ENCODE assay signal across 23 mouse cellular contexts in genomic region chr16:93824799-93825198, GRCm38 (mm10). TPM values are rescaled to one million over a fixed set of nuclear protein-coding genes. Genes with fewer than 3 reads are reported as not detected.
A peak's percentile ranks its signal among the peaks of the same experiment; 100 is the strongest.
DNase-seq lines count a peak whose midpoint lies in the region; ATAC-seq and TF ChIP-seq lines count a peak whose summit lies in the region.
"Had no signal": no experiment of that assay in that cellular context is flagged by ENCODE, and none has a peak within 500 bp of the region (broad histone marks: within the 10 kb centered on the region; RNA-seq: fewer than 3 reads in every experiment).

No protein-coding gene starts in this region.

- H3K36me3 ChIP-seq in liver, embryonic 14.5 days (replicated peaks; ENCODE audit: control insufficient read depth, insufficient read depth, low read depth), result no peaks in the 10 kb centered on the region
- no peaks in the 10 kb centered on the region for H3K36me3 ChIP-seq in liver, embryonic 11.5 days (ENCODE audit: control insufficient read depth, insufficient read depth, low read length)
- H3K36me3 ChIP-seq: forebrain, embryonic 15.5 days; heart, embryonic 13.5 days; hindbrain, embryonic 15.5 days; limb, embryonic 13.5 days; lung, embryonic 15.5 days; stomach, embryonic 15.5 days had no signal

- peak; percentile 48 for TF ChIP-seq CTCF in liver, embryonic 14.5 days (IDR thresholded peaks at IDR 0.05; ENCODE audit: low read depth)

- H3K9ac ChIP-seq in liver, embryonic 14.5 days (replicated peaks), result no peak overlapping the region
- H3K9ac ChIP-seq in liver, embryonic 11.5 days (ENCODE audit: low read depth, low read length), result no peak overlapping the region
- H3K9ac ChIP-seq: forebrain, embryonic 15.5 days; heart, embryonic 13.5 days; hindbrain, embryonic 15.5 days; limb, embryonic 13.5 days; lung, embryonic 15.5 days; stomach, embryonic 15.5 days had no signal

- H3K9me3 ChIP-seq in liver, embryonic 14.5 days (ENCODE audit: control insufficient read depth, low read length), result no peaks in the 10 kb centered on the region; the same call in 1 of the 2 replicates
- no peaks in the 10 kb centered on the region for H3K9me3 ChIP-seq in liver, embryonic 11.5 days (ENCODE audit: control insufficient read depth, low read length)
- H3K9me3 ChIP-seq: forebrain, embryonic 15.5 days; lung, embryonic 15.5 days; stomach, embryonic 15.5 days had no signal

- no peak overlapping the region for H3K27ac ChIP-seq in liver, embryonic 14.5 days
- no peak overlapping the region for H3K27ac ChIP-seq in liver, embryonic 11.5 days (ENCODE audit: low read depth, low read length)
- H3K27ac ChIP-seq: forebrain, embryonic 15.5 days; heart, embryonic 13.5 days; hindbrain, embryonic 15.5 days; limb, embryonic 13.5 days; lung, embryonic 15.5 days; stomach, embryonic 15.5 days had no signal

- no peak overlapping the region for H3K4me3 ChIP-seq in liver, embryonic 14.5 days (ENCODE audit: insufficient read depth in 1 of 2, low read depth in 2 of 2, low read length in 2 of 2)
- H3K4me3 ChIP-seq in liver, embryonic 11.5 days (ENCODE audit: low read depth, low read length), result no peak overlapping the region
- H3K4me3 ChIP-seq: forebrain, embryonic 15.5 days; heart, embryonic 13.5 days; hindbrain, embryonic 15.5 days; limb, embryonic 13.5 days; lung, embryonic 15.5 days; megakaryocyte, embryonic 14.5 days; myocyte; stomach, embryonic 15.5 days had no signal

- TF ChIP-seq EP300 in liver, embryonic 14.5 days (IDR thresholded peaks at IDR 0.05; ENCODE audit: low read depth), result no peak

- peaks cover 3% of the 10 kb centered on the region in 2 experiments; a peak in 3 of 4 replicates for H3K4me1 ChIP-seq in liver, embryonic 14.5 days (replicated peaks; ENCODE audit: control insufficient read depth in 2 of 2, insufficient read depth in 2 of 2, low read length in 1 of 2)
- no peaks in the 10 kb centered on the region; the same call in 1 of the 2 replicates for H3K4me1 ChIP-seq in liver, embryonic 11.5 days (replicated peaks; ENCODE audit: control insufficient read depth, insufficient read depth, low read length)
- H3K4me1 ChIP-seq: forebrain, embryonic 15.5 days; heart, embryonic 13.5 days; hindbrain, embryonic 15.5 days; limb, embryonic 13.5 days; lung, embryonic 15.5 days; megakaryocyte, embryonic 14.5 days; stomach, embryonic 15.5 days had no signal

- H3K27me3 ChIP-seq in liver, embryonic 14.5 days (ENCODE audit: control insufficient read depth, insufficient read depth, low read length), result no peaks in the 10 kb centered on the region
- no peaks in the 10 kb centered on the region for H3K27me3 ChIP-seq in liver, embryonic 11.5 days (replicated peaks; ENCODE audit: control insufficient read depth, insufficient read depth, low read length)
- H3K27me3 ChIP-seq: forebrain, embryonic 15.5 days; heart, embryonic 13.5 days; hindbrain, embryonic 15.5 days; limb, embryonic 13.5 days; lung, embryonic 15.5 days; megakaryocyte, embryonic 14.5 days; stomach, embryonic 15.5 days had no signal

- no peak for ATAC-seq in CD4-positive, CD25-positive, alpha-beta regulatory T cell, adult 4 months
- no peak for ATAC-seq in liver, embryonic 14.5 days (ENCODE audit: insufficient read depth)
- no peak for ATAC-seq in liver, embryonic 11.5 days (replicated peaks; ENCODE audit: low FRiP score)
- no peak for ATAC-seq in monocyte, adult 5-6 weeks (replicated peaks; ENCODE audit: insufficient number of reproducible peaks, low FRiP score, low TSS enrichment, poor library complexity, severe bottlenecking)
- ATAC-seq: forebrain, embryonic 15.5 days had no signal

- WGBS in liver, embryonic 14.5 days (ENCODE audit: insufficient replicate concordance), result 63% methylated on average over 4 of the region's 4 CpGs
- 84% methylated on average over 4 of the region's 4 CpGs for WGBS in liver, embryonic 11.5 days

- peak; percentile 40 for DNase-seq in CD4-positive, CD25-positive, alpha-beta regulatory T cell, adult 2 months (ENCODE audit: low read depth, low spot score)
- DNase-seq in liver, embryonic 14.5 days (ENCODE audit: low read depth in 3 of 3, low spot score in 3 of 3), result no peak
- DNase-seq in liver, embryonic 11.5 days (ENCODE audit: low spot score), result no peak
- DNase-seq in ES-CJ7 (ENCODE audit: low read depth, low spot score), result peak; percentile 67
- peak; percentile 35 for DNase-seq in induced T-regulatory cell, adult 2 months (ENCODE audit: low read depth)
- no peak for DNase-seq in c-Kit-positive CD71-positive TER-119-positive erythroid progenitor cells, embryonic 14.5 days (ENCODE audit: low spot score)
- DNase-seq: adrenal gland, adult 2 months; cerebellum, postnatal 25 days; embryo, embryonic 11 days; kidney, adult 11 months; layer of hippocampus, postnatal 36 days; midbrain, embryonic 14.5 days; right cerebral cortex, postnatal 14 days had no signal

- H3K4me2 ChIP-seq in liver, embryonic 14.5 days (ENCODE audit: low read depth), result no peak overlapping the region
- H3K4me2 ChIP-seq in liver, embryonic 11.5 days, result no peak overlapping the region
- H3K4me2 ChIP-seq: forebrain, embryonic 15.5 days; heart, embryonic 13.5 days; hindbrain, embryonic 15.5 days; limb, embryonic 13.5 days; lung, embryonic 15.5 days; stomach, embryonic 15.5 days had no signal

RNA-seq across cellular contexts. Expression of gene Morc3, which starts 7.1 kb away (rescaled TPM):
- polyA plus RNA-seq in CD4-positive, CD25-positive, alpha-beta regulatory T cell, adult 4 months (2017; shearing (Covaris generic)), result 100 to 1,000 TPM in 1 of 2 experiments, 10 to 100 TPM in 1; 90.1 to 129 TPM
- polyA plus RNA-seq in liver, embryonic 14.5 days (2012; rRNA removed), result 6.2 and 11.8 TPM in 2 replicates
- 14.5 and 16.4 TPM in 2 replicates for polyA plus RNA-seq in liver, embryonic 14.5 days (2014; fragmentation: Nextera tagmentation; extraction: Ambion mirVana)
- 37.0 and 37.6 TPM in 2 replicates for polyA plus RNA-seq in liver, embryonic 11.5 days (2014; fragmentation: Nextera tagmentation; extraction: Ambion mirVana)
- total RNA-seq in monocyte, adult 5-6 weeks (2017), result 205 to 285 TPM (median 241 TPM) in 3 replicates

RNA-seq across cellular contexts. Expression of gene Chaf1b, which starts 58.9 kb away (rescaled TPM):
- polyA plus RNA-seq in CD4-positive, CD25-positive, alpha-beta regulatory T cell, adult 4 months (2017; shearing (Covaris generic)), result 10 to 100 TPM; 15.2 to 25.6 TPM
- 22.8 and 24.3 TPM in 2 replicates for polyA plus RNA-seq in liver, embryonic 14.5 days (2012; rRNA removed)
- polyA plus RNA-seq in liver, embryonic 14.5 days (2014; fragmentation: Nextera tagmentation; extraction: Ambion mirVana), result 55.0 and 56.2 TPM in 2 replicates
- polyA plus RNA-seq in liver, embryonic 11.5 days (2014; fragmentation: Nextera tagmentation; extraction: Ambion mirVana), result 86.3 and 96.0 TPM in 2 replicates
- 3.7 to 6.2 TPM (median 5.7 TPM) in 3 replicates for total RNA-seq in monocyte, adult 5-6 weeks (2017)

Comparison
In these comparisons a context has a peak if more than half of its experiments do, and no peak if none do; other contexts are left out.
1. DNase-seq: peak in CD4-positive, CD25-positive, alpha-beta regulatory T cell, adult 2 months (single experiment), ES-CJ7 (single experiment) and induced T-regulatory cell, adult 2 months (single experiment); none in liver, embryonic 14.5 days (0 of 3), liver, embryonic 11.5 days (single experiment) and c-Kit-positive CD71-positive TER-119-positive erythroid progenitor cells, embryonic 14.5 days (single experiment).